Mouse (Mus musculus): ENCODE results near the gene Morn1. TPM values are rescaled to one million over a fixed set of nuclear protein-coding genes. Genes with fewer than 3 reads are reported as not detected.

Morn1 gene
- total RNA-seq, 2 experiments from 2014 or later, result 16.0 to 16.3 TPM

DNA sequence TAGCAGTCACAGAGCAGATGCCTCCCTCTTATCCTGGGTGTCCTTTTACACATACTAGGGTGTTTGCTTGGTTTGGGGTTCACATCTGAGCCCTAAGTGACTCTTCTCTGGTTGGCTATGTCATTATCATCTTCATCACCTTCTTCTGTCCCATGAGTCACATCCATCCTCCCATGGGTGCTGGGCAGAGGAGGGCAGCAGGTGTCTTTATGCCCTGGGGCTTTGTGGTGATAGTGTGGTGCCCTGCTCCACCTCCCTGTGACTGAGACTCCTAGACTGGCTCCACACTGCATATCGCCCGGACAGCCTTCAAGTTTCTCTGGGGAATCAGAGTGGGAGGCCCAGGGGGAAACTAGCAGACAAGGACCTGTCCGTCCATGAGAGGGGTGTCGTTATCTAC is 12.2 kb downstream of the Morn1 start:
- DNase-seq (ENCODE audit: extremely low spot score in 1 of 2, low spot score in 2 of 2), result no peak
- intact Hi-C loops (cut with DNase I), result no loop called here

DNA sequence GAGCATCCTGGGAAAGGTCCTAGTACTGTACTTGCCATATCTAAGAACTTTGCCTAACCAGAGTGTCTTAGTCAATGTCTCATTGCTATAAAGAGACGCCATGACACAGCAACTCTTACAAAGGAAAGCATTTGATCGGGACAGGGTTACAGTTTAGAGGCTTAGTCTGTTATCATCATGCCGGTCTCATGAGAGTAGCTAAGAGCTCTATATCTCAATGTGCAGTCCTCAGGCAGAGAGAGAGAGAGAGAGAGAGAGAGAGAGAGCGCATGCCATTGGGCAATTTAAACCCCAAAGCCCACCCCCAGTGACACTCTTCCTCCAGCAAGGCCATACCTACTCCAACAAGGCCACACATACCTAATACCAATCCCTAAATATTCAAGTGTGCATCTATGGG is 21.5 kb downstream of the Morn1 start:
- no peak for DNase-seq (ENCODE audit: extremely low spot score in 1 of 2, low spot score in 2 of 2)
- intact Hi-C loops (cut with DNase I), result no loop called here

DNA sequence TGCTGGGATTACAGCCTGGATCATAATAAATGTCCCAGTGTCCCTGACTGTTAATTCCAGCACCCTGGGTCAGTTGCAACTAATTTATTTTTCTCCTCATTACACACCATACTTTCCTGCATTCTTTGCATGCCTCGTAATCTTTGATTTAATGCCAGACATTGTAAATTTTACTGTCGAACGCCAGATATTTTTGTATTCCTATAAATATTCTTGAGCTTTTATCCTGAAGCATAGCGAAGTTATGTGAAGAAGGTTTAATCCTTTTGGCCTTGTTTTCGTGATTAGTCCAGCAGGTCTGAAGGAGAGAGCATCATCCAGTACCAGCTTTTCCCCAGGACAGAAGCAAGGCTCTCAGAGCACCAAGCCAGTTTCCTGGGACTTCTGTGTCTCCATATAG is 23.1 kb downstream of the Morn1 start:
- DNase-seq (ENCODE audit: extremely low spot score in 1 of 2, low spot score in 2 of 2), result no peak
- intact Hi-C loops (cut with DNase I), result no loop called here

DNA sequence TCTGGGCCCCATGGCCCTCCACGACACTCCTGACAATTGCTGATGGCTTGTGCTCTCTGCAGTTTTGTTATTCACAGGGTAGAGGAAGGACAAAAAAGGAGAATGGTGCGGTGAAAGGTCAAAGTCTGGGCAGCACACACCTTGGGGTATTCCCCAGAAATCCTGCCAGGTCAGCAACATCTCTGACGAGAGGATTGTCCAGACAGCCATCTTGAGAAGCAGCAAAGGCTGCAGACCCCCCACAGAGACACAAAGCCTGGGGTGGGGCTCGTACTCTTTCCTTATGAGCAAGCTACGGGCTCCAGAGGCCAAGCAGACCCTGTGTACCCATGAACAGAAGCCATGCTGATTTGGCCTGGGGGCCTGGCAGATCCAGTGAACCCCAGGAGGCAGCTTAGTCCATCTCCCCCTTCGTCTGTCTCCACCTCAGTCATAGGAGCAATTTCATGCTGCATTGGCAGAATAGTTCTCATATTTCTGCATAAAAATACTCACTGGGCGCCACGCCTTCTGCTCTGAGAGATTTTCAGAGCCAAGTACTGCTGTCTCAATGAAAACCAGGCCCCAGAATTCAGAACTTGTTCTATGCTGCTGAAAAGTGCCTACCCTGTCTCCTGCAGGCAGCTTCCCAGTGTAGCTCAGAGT is 27.5 kb downstream of the Morn1 start:
- intact Hi-C loops (cut with DNase I), result no loop called here
- DNase-seq (ENCODE audit: extremely low spot score in 1 of 2, low spot score in 2 of 2), result peak; percentile 28 to 51

DNA sequence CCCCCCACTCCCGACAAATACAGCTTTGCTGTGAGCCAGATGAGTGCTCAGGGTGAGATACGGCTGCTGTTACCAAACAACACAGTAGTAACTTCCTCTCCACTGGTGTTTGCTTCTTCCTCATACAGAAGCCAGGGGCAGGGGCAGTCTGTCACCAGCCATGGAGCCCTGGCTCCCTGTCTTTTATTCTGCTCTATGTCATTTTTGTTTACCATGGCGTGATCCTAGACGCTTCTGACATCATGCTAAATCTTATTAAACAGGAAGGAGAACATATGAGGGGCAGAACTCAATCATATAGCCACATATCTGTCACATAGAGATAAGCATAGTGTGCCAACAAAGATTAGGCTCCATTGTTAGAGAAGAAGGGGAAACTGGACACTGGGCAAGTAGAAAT is 30.2 kb downstream of the Morn1 start:
- no peak for DNase-seq (ENCODE audit: extremely low spot score in 1 of 2, low spot score in 2 of 2)
- intact Hi-C loops (cut with DNase I), result no loop called here

DNA sequence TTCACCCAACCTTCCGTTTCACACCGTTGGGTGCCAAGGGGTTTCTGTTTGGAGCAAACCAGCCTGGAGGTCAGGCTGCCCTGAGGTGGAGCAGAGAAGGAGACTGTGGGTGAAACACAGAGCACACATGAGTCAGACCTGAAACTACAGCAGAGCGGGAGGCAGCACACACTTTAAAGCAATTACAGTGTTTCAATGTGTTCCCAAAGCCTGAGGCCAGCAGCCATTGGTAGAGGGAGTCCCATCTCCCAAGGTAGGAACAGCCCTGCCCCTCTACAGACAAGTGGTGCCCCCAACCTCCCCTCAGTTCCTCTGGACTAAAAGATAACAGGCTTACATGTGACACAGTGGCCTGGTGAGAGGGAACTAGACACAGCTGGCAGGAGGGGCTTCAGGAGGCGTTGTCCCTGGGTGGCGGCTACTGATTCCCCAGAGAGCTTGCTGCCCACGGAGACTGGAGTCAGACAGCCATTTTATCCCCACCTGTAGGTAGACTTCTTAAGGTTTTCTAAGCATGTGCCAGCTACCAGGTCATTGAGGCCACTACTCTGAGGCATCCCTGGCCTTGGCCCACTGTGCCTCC is 31.1 kb downstream of the Morn1 start:
- intact Hi-C loops (cut with DNase I), result no loop called here

DNA sequence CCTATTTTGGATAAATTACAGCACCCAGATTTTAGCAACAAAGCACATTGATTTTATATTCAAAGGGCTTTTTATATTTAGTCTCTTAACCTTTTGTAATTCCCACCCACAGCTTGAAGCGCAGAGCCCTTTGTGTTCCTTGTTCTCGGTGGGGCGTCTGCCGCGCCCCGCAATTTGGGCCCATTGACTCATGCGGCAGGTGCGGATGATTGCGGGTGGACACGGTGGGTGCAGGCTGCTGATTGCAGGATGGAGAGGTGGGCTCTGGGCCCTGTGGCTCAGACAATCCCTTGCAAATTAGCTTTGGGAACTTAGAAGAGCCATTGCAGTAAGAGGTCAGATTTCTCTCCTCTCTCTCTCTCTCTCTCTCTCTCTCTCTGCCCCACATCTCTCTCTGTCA is 31.9 kb downstream of the Morn1 start:
- intact Hi-C loops (cut with DNase I), result no loop called here
- no peak for DNase-seq (ENCODE audit: extremely low spot score in 1 of 2, low spot score in 2 of 2)

More for the DNA sequence above, 31.1 kb downstream of the Morn1 start:
- no peak for DNase-seq (ENCODE audit: extremely low spot score in 1 of 2, low spot score in 2 of 2)

DNA sequence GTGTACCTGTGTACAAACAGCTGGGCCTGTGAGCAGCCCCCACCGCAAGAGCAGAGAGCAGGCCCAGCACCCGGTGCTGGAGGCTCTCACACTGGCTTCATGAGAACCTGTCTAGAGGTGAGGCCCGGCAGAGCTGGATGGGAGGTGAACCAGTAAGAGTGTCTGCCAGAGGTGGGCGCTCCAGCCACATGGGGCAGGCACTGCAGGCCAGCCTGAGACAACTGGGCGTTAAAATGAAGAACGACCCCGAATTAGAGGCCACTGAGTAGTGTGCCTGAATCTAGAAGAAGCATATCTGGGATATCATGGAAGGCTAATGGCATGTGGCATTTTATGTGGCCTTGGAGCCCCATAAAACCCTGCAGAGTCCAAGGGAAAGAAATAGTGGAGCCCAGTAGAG is 33.7 kb downstream of the Morn1 start:
- no peak for DNase-seq (ENCODE audit: extremely low spot score in 1 of 2, low spot score in 2 of 2)
- intact Hi-C loops (cut with DNase I), result no loop called here

DNA sequence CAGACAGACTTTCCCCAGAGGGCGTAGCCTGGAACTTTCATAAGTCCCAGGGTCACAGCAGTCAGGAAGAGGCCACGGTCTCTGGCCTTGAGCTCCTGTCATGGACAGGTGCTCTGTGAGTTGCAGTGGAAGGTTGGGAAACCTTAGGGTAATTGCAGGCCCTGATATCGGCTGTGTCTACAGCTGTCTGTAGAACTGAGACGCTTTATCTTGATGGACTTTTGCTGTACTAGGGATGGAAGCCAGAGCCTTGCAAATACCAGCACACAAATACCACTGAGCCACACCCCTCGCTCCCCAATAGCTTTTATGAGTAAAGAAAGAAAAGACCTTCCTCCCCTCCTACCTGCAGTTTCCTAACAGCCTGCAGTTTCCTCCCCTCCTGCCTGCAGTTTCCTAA is 34.2 kb downstream of the Morn1 start:
- no peak for DNase-seq (ENCODE audit: extremely low spot score in 1 of 2, low spot score in 2 of 2)
- intact Hi-C loops (cut with DNase I), result no loop called here

DNA sequence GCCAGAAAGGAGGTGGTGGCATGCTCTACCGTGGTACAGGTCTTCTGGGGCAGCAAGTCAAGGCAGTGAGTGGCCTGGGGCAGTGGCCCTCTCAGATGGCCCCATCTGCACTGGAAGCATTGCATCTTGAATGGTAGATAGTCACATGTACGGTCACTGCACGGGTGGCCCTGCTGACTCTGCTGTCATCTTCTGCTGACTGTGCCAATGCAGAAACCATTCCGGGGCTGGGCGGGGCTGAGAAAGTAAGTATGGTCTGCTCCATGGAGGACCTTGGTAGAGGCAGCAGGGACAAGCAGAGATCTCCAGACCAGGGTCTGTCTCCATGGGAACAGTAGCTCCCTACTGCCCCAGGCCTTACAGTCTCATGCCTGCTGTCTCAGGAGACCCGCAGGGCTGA is 34.8 kb downstream of the Morn1 start:
- intact Hi-C loops (cut with DNase I), result no loop called here

DNA sequence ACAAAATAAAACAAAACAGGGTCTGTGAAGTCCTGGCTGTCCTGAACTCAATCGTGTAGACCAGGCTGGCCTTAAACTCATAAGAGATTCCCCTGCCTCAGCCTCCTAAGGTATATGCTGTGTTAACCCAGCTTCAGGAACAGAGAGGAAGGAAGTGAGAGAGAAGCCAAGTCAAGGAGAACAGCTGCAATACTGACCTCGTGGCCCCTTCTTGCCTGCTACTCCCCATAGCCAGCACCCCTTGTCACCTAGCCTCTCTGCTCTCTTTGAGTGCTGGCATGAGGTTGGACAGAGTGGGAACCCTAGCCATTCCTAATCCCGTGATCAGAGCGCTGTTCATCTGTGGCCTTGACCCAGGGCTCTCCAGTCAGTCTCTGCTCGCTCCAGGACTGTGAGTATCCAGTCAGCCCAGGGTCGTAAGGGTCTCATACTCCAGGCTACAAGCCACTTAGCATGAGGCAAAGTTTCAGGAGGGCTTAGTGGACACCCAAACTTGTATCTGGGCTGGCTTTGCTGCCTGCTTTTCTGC is 35.6 kb downstream of the Morn1 start:
- DNase-seq (ENCODE audit: extremely low spot score in 1 of 2, low spot score in 2 of 2), result no peak
- intact Hi-C loops (cut with DNase I), result no loop called here

More for the DNA sequence above, 34.8 kb downstream of the Morn1 start:
- no peak for DNase-seq (ENCODE audit: extremely low spot score in 1 of 2, low spot score in 2 of 2)

DNA sequence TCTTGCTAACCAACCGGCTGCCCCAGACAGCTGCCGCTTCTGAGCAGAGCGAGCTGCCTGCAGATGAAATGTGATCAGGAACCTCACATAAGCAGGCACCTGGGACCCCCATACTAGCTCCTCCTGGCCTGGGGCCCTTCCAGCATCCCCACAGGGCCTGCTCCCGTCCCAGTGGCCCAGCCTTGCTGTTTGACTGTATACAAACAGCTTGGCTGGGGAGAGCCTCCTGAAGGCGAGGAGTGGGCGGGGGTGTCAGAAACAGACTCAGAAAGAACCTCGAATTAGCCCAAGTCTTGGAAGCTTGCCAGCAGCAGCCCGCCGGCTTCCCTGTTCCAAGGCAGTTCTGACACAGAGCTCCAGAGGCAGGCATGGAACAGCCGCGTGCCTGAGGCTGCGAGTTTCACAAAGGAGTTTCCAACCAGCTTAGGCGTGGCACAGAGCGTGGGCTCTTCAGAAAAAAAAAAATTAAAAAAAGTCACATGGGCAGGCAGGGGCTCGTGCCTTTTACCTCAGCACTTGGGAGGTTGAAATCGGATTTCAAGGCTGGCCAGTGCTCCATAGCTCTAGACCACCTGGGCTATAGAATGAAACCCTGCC is 36.2 kb downstream of the Morn1 start:
- peak; percentile 95 to 97 for DNase-seq (ENCODE audit: extremely low spot score in 1 of 2, low spot score in 2 of 2)
- intact Hi-C loops (cut with DNase I), result no loop called here

DNA sequence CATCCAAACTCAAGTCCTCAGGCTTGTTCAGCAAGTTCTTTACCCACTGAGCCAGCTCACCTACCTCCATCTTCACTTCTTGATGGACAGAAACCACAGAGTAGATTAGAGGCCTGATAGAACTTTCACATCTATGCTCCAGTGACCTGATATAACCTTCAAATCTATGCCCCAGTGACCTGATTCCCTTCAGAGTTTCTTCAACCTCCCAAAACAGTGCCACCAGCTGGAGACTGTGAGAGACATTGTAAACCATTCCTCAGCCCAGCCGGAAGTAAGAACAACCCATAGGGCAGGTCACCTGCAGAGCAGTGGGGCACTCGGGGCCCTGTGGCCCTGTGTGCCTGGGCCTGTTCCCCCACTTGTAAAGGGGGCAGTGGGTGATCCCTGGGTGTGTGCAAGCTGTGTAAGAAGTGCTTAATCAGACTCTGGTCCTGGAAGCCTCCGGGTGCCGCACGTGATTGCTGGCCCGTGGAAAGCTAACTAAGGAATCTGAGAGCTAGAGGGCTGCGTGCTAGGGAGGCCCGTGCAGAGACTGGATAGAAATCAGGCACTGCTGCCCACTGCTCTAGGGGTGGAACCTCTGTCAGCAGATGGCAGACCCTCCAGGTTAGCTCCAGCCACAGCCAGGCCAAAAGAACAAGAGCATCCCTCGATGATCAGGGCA is 37.6 kb downstream of the Morn1 start:
- no peak for DNase-seq (ENCODE audit: extremely low spot score in 1 of 2, low spot score in 2 of 2)
- intact Hi-C loops (cut with DNase I), result no loop called here

DNA sequence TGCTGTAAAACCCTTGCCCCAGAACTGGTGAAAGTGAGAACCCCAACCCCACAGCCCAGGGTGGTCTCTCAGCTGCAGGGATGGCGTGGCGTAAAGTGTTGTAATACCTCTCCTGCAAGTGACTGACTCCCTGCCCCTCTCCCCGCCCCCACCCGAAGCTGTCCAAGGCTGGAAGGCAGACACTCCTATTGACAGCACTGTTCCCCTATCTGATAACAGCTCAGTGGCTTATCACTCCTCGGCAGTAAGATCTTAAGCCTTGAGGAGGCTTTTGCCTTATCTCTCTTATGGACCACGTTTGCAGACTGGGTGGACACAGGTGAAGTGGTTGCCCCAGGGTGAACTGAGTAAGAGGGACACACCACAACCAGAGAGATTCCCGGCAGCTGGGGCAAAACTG is 38.9 kb downstream of the Morn1 start:
- intact Hi-C loops (cut with DNase I), result no loop called here
- DNase-seq (ENCODE audit: extremely low spot score in 1 of 2, low spot score in 2 of 2), result no peak

DNA sequence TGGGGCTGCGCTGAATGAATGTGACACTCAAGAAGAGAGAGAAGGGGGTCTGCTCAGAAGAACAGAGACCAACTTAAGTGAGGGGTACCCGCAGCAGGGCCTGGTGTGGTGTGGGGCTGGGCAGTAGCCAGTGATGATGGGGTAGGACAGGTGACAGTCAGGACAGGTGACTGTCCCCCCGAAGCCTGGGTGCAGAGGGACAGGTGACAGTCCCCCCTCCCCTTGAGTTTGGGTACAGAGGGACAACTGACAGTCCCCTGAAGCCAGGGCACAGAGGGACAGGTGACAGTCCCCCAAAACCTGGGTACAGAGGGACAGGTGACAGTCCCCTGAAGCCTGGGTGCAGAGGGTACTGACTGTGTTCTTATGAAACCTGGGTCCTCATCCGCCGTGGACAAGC is 39.8 kb downstream of the Morn1 start:
- DNase-seq (ENCODE audit: extremely low spot score in 1 of 2, low spot score in 2 of 2), result no peak
- intact Hi-C loops (cut with DNase I), result no loop called here

DNA sequence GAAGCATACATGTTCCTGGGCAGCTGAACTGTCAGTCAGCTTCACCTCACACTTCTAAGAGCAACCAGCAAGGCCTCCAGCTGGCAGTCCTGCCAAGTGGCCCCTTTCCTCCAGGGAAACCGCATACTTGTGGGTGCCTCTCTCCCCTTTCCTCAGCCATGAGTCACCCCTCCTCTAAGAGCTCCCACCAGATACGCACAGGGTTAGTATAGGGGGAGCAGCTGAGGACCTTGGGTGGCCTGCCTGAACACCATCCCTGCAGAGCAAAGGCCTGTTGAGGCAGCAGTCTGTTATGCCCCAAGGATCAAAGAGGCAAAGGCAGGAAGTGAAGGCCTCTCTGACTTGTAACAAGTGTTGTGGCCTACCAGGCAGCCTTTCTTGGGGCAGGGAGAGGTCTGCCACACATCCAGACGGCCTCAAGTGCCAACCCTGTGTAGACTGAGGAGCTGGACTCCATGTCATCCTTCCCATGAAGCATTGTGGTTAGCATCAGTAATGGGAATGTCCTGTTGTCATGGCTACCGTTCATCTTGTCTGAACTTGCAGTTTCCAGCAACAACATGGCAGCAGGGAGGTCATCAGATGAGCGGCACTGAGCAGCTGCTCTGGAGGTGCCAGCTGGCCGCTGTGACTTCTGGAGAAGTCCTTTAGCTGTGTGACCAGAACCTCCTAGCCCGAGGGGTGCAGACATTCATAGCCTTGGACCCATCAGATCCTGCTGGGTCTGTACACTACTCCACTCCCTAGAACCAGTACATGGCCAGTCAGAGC is 40.4 kb downstream of the Morn1 start:
- peak in 1 of 2 experiments; percentile 20 for DNase-seq (ENCODE audit: extremely low spot score in 1 of 2, low spot score in 2 of 2)
- intact Hi-C loops (cut with DNase I), result no loop called here

DNA sequence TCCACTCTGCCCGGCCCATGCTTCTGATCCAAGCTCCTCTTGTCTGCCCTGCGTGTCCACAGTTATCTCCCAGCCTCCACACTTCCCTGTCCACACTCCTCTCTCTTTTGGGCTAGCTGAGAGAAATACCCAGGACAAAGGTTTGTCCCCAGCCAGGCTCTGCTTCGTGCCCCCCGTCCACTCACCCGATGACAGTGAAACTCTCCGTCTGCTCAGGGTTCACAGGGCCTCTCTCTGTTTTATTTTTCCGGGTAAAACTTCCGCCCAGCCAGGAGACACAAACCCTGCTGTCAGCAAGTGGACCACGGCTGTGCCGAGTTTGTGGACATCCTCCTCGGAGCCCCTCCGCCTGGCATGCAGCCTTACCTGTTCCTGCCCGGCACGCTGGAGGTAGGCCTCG is 42.0 kb downstream of the Morn1 start:
- peak in 1 of 2 experiments; percentile 31 for DNase-seq (ENCODE audit: extremely low spot score in 1 of 2, low spot score in 2 of 2)
- intact Hi-C loops (cut with DNase I), result no loop called here

DNA sequence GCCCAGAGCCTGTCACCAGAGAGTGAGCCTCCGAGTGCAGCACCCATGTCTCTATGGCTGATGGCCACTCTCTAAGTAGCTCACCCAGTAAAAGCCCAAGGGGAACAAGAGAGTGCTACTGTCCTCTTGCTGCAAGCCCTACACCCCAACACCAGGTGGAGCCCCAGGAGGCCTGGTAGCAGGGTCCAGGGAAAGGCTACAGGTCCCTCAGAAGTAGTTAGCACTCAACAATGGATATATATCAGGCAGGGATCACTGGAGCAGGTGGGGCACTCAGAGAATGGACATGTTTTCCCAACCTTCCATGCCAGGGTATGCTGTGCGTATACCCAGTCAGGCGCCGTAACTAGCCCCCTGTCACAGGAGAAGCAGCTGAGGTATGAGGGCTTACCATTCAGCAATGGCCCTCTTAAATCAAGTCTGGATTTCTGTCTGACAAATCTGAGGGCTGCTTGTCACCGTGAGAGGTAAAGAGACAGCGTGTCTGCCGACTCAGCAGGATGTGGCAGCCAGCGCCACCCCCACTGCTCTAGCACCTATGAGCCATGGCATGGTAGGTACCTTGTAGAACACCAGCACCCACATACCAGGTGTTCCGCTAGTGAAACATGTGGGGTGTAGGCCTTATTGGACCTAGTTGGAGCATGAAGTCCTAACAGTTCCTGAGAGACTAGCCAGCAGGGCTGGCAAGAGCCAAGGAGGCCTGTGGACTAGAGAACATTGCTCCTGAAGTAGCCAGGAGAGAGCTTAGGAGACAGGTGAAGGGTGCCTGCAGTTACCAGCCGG is 42.9 kb downstream of the Morn1 start:
- peak in 1 of 2 experiments; percentile 45 for DNase-seq (ENCODE audit: extremely low spot score in 1 of 2, low spot score in 2 of 2)
- intact Hi-C loops (cut with DNase I), result no loop called here

All from left cerebral cortex, postnatal 10 days (tissue).